Mouse (Mus musculus) brain, embryonic 14.5 days (tissue): ENCODE data around the gene Prkcq. TPM values are rescaled to one million over a fixed set of nuclear protein-coding genes. Genes with fewer than 3 reads are reported as not detected.

Source experiments
- DNase-seq: peaks from one replicate; pipeline ENCODE4 v3.0.0-alpha.2; 2011; ENCODE audit warnings: low read depth
- CTCF ChIP-seq: fragments of 200-500 bp; IDR thresholded peaks from 2 replicates; pipeline ENCODE4 v1.5.1; 2012; ENCODE audit warnings: inconsistent platforms, mild to moderate bottlenecking, moderate library complexity, borderline replicate concordance; ENCODE audit not compliant: insufficient read depth, insufficient read length; ENCODE audit errors: extremely low read depth
- POLR2A ChIP-seq: fragments of 200-500 bp; IDR thresholded peaks from 2 replicates; pipeline ENCODE4 v1.6.1; 2012; ENCODE audit warnings: mild to moderate bottlenecking, inconsistent platforms, borderline replicate concordance; ENCODE audit not compliant: poor library complexity, insufficient read depth, insufficient read length, severe bottlenecking; ENCODE audit errors: extremely low read depth
- polyA plus RNA-seq: library from polyadenylated mRNA; depleted of rRNA; stranded (reverse); fragments of >200 nt; gene quantifications from 2 replicates; pipeline ENCODE4 v1.2.3, GENCODE M21; 2012

The Prkcq gene
- polyA plus RNA-seq, 1 experiment = 6.3 TPM

DNA sequence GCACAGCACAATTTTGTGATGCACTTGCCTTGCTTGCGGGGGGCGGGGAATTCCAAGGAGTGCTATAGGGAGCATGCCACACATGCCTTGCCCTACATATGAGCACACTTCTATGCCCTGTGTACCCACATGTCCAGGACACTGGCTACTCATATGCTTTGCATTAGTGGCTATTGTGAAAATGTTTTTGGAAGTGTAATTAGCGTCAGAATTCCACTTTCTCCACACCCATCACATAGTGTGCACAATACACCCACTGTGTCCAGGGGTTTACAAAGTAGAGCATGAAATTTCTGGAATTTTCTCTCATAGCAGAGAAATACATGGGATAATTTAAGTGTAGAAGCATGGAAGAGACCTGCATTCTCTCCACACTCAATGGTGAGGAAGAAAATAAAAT, 7.7 kb upstream of the Prkcq start:
- no peak for TF ChIP-seq CTCF
- no peak for TF ChIP-seq POLR2A

DNA sequence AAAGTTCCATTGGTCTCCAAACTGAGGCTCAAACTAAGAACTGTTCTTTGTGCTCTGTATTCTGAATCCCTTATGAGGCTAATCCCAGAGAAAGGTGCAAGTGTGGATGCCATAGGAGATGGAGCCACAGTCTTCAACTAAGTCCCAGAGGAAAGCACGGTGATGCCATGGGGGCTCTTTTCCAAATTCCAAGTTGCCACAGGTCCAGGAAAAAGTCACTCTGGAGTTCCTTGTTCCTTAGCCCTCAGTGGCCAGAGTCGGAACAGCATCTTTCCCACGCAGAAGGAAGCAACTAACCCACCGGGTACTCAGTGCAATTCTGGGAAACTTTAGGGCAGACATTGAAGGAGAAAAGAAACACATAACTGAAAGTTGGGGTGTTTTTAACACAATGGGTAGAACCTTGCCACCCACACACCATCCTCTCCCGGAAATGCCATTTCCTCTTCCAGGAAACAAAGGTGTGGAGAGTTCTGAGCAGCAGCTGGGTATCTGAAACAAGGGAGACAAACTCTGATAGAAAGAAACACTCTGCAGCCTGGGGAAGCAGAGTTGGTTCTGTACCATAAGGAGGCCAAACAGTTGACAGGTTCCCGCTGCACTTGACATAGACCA, 2.1 kb upstream of the Prkcq start:
- peak; percentile 10; the same call in 1 of the 2 replicates for TF ChIP-seq CTCF
- TF ChIP-seq POLR2A = no peak
- DNase-seq = no peak

More for the DNA sequence above, 7.7 kb upstream of the Prkcq start:
- no peak for DNase-seq

DNA sequence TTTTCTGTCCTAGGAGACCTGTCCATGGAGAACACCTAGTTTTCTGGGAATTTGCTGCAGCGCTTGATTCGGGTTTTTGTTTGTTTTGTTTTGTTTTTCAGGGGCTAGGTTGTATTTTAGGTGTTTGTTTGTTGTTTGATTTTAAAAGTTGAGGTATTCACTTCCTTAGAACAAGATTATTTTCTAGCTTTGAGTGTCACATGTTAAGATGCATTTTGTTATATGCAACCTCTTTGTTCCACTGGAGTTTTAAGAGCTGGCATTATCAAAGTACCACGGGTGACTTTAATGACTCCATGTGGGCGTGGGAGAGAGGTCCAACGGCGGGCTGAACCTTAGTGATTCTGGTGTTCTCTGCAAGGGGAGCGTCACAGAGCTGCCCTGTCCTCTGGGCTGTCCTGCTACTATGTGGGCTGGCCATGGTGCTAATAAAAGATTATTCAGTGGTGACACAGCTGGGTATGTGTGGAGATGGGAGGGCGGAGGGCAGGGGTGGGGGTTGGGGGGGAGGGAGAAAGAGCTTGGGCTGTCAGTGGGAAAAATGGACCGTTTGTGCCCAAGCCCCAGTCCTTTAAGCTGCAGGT, 1.0 kb downstream of the Prkcq start:
- no peak for DNase-seq
- TF ChIP-seq POLR2A = no peak
- no peak for TF ChIP-seq CTCF

DNA sequence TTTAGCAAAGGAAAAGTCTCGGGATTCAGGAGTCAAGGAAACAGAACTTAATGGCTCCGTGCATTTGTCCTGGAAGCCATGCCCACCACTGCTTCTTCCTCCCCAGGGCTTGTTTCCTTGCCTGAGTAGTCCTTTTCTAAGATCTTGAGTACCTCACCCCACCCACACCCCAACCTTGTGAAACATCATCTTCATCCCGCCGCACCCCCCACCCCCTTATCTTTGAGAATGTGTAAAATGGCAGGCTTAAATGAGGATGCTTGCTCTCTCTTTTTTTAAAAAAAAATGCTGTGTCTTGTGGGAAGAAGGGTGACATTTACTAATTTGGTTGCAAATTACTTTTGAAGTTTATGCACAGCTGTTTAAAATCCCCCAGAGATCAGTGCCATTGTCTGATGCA, 1.6 kb downstream of the Prkcq start:
- TF ChIP-seq POLR2A = no peak
- TF ChIP-seq CTCF = no peak
- peak; percentile 5 for DNase-seq

DNA sequence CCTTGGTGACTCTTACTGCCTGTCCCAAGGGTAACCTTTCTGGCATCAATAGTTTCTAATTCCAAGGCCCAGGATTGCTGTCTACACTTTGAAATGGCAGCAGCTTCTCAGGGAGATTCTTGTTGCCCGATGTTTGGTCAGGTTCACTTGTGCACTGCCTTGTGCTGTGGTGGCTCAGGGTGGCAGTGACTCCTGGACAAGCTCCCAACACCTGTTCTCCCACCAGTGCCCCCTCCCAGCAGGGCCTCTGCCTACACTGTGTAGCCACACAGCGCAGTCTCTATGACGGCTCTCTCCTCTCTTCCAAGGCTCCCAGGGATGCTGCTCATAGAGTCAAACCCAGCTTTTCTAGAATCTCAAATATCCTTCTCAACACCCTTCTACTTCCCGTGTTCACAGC, 2.2 kb downstream of the Prkcq start:
- DNase-seq = no peak
- TF ChIP-seq CTCF (no peak), POLR2A (no peak)

DNA sequence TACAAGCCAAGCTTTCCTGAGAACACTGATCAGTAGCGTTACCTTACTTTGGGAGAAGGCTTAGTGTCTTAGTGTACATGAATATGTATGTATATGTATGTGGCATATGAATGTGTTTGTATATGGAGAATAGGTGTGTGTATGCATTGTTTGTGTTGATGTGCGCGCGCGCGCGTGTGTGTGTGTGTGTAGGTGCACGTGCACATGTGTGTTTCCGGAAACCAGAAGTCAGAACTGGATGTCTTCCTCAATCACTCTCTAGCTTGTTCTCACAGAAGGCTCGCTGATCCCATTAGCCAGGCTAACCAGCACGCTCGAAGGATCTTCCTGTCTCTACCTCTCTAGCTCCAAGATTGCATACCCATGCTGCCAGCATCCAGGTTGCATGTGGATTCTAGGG, 6.0 kb downstream of the Prkcq start:
- no peak for DNase-seq
- no peak for TF ChIP-seq POLR2A
- no peak for TF ChIP-seq CTCF

DNA sequence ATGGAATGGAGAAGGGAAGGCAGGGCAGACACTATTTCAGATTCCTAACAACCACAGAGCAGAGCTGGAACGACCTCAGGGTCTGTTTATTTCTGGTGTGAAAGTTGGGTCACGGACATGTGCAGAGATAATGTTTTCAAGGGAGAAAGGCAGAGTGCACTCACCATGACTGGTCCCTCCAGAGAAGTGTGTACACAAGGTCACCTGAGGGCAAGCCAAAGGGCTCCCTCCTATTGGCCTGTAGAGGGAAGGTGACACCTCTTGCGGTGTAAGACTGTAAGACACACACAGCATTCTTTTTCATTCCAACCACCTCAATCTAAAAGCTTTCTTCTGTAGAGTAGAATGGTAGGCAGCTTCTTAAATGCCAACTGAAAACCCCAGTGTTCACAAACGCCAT, 9.6 kb downstream of the Prkcq start:
- TF ChIP-seq CTCF (no peak), POLR2A (no peak)
- no peak for DNase-seq

DNA sequence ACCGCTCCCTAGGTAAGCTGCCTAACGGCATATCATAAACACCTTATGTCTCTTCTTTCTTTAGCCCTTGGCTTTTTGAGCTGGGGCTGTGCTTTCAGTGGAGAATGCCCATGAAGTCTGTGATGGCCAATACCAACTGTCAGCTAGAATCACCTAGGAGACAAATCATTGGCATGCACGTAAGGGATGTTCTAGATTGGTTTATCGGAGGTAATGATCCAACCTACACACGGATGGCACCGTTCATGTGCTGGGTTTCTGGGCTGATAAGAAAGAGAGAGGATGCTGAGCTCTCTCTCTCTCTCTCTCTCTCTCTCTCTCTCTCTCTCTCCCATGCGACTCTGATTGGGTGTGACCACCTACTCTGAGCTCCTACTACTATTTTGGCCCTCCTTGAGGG, 10.2 kb downstream of the Prkcq start:
- no peak for DNase-seq
- TF ChIP-seq POLR2A (no peak), CTCF (no peak)

DNA sequence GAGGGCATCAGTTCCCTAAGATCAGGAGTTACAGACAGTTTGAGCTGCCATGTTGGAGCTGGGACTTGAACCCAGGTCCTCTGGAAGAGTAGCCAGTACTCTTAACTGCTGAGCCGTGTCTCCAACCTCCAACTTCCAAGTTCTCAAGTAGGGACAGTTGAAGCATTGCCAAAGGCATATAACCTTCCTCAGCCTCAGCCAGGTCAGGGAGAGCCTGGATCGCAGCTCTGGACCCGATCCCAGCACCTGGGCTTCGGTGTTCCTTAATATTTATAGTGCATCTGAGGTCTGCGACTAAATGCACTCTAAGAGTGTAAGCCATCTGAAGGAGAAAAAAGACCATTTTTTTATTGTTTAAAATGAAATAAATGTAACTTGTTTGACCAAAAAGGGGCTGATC, 12.1 kb downstream of the Prkcq start:
- TF ChIP-seq CTCF (no peak), POLR2A (no peak)
- no peak for DNase-seq

DNA sequence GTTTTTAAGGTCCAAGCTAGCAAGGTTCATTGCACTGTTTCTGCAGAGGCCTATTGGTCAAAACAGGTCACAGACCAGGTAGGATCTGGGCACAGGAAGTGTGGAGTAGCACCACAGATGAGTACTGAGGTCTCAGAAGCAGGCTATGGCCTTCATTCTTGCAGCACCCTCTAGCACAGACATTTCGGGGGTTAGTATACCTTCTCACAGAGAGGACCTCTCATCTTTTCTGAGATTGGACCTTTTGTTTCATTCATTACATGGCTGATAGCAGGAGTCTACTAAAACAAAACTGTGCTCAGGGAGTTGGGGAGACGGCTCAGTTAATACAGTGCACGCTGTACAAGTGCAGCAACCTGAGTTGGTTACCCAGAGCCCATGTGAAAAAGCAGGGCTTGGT, 14.7 kb downstream of the Prkcq start:
- no peak for TF ChIP-seq CTCF
- no peak for TF ChIP-seq POLR2A
- no peak for DNase-seq

DNA sequence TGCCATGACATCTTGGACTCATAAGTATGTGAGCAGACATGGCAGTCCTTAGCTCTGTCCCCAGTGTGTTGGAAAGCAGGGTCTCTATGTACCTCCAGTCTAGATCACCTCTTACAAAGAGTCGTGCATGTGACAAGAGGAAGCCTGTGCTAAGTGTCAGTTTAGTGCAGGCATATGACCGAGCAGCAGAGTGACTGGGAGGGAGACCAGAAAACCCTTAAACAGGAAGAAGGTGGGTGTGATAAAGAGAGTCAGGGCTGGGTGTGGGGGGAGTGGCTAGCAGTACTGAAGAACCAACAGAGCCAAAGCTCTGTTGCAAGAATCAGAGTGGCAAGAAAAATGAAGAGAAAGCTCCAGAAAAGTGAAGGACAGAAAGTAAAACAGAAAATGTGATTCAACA, 15.3 kb downstream of the Prkcq start:
- no peak for DNase-seq
- TF ChIP-seq POLR2A (no peak), CTCF (no peak)

DNA sequence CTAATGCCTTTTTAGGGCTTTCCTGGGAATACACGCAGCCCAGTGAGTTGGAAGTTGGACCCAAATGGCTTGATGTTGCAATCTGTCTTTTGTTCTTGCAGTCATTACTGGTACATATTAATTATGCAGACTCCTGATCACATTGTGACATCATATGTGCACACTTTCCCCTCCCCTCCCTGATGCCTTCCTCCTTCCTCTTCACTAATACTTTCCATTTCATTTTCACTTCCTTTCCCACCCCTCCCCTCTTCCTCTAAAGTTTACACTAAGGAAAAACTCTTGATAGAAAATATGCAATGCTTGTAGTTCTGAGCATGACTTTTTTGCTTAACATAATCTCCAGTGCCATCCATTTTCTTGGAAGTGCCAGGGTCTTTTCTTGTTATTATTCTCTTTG, 16.4 kb downstream of the Prkcq start:
- DNase-seq = no peak
- TF ChIP-seq CTCF (no peak), POLR2A (no peak)

DNA sequence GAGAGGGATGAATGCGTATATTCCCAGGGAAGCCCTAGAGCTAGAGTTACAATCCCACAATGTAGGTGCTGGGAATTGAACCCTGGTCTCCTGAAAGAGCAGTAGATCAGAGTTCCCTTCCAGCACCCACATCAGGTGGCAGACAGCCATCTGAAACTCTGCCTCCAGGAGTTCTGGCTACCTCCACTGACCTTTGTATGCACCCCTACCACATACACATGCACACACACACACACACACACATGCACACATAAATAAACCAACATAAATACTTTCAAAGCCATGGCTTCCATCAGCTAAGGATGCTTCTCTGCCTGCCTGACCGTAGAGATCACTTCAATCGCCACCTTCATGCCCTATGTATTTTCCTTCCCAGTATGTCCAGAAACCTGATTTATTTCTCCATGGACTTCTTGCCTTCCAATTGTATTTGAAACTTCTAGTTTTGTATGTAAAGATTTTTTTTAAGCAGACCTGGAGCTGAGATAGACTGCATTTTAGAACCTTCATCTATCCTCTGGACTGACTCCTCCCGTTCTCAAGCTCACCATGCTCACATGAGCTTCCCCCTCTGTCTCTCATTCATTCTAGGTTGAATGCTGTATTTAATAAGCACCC, 17.4 kb downstream of the Prkcq start:
- DNase-seq = no peak
- TF ChIP-seq POLR2A (no peak), CTCF (no peak)
